Mouse (Mus musculus): ENCODE data around the gene Tbx10.

GRCm38 (mm10) chr19:4013066-4013465 lies 20.5 kb downstream of the Tbx10 start:
- TF ChIP-seq POLR2A (IDR thresholded peaks at IDR 0.05; ENCODE audit: low read depth, low read length), result no peak
- 0 out of 2 replicates have a peak, but pooled peaks have one; percentile 0 for TF ChIP-seq CTCF (IDR thresholded peaks at IDR 0.05; ENCODE audit: extremely low read depth, insufficient read length, insufficient replicate concordance, low read depth, low read length)

All from small intestine, adult 2 months (tissue).